Mouse (Mus musculus) E14TG2a.4 (cell line): ENCODE data around the gene Nav1.

Experiments
- H3K27me3 ChIP-seq: 2 replicates; pipeline ENCODE4 v1.6.1; 2014; ENCODE audit warnings: low read length, control low read depth; ENCODE audit not compliant: insufficient read depth
- H3K36me3 ChIP-seq: 2 replicates; pipeline ENCODE4 v1.6.1; 2014; ENCODE audit warnings: low read length, control low read depth; ENCODE audit not compliant: insufficient read depth
- H3K4me1 ChIP-seq: replicated peaks from 2 replicates; pipeline ENCODE4 v1.6.1; 2014; ENCODE audit warnings: low read depth, low read length, control low read depth
- H3K4me3 ChIP-seq: replicated peaks from 2 replicates; pipeline ENCODE4 v1.5.1; 2014; ENCODE audit warnings: mild to moderate bottlenecking, low read length
- H3K9me3 ChIP-seq: 2 replicates; pipeline ENCODE4 v1.6.1; 2014; ENCODE audit warnings: low read length, control low read depth
- CTCF ChIP-seq: conservative IDR thresholded peaks from 2 replicates; pipeline ENCODE4 v1.5.1; 2014; ENCODE audit warnings: low read length
- NANOG ChIP-seq: IDR thresholded peaks from 2 replicates; pipeline ENCODE4 v1.6.1; 2014; ENCODE audit warnings: borderline replicate concordance, low read length, mixed read lengths
- POU5F1 ChIP-seq: IDR thresholded peaks from 2 replicates; pipeline ENCODE4 v1.6.1; 2014; ENCODE audit warnings: low read length, borderline replicate concordance

Gene Nav1

GRCm38 (mm10) chr1:135606355-135607015 lies 610 bp downstream of the Nav1 start:
- H3K4me1 ChIP-seq, result peaks cover 20% of the 10 kb centered on the region
- no peaks in the 10 kb centered on the region for H3K36me3 ChIP-seq
- peaks cover 23% of the 10 kb centered on the region for H3K27me3 ChIP-seq
- no peaks in the 10 kb centered on the region for H3K9me3 ChIP-seq
- no peak overlapping the region for H3K4me3 ChIP-seq
- TF ChIP-seq CTCF, result no peak
- TF ChIP-seq NANOG, result no peak
- no peak for TF ChIP-seq POU5F1

- peaks cover 23% of the 10 kb centered on the region for H3K4me1 ChIP-seq
- H3K36me3 ChIP-seq, result no peaks in the 10 kb centered on the region
- TF ChIP-seq CTCF (no peak), NANOG (no peak), POU5F1 (no peak)
- peaks cover 21% of the 10 kb centered on the region for H3K27me3 ChIP-seq
- H3K4me3 ChIP-seq, result no peak overlapping the region
- H3K9me3 ChIP-seq, result no peaks in the 10 kb centered on the region
Observed at GRCm38 (mm10) chr1:135605530-135605929, 1.6 kb downstream of the Nav1 start.

- TF ChIP-seq POU5F1 (no peak), CTCF (no peak), NANOG (no peak)
- peaks cover 33% of the 10 kb centered on the region for H3K4me1 ChIP-seq
- peaks cover 20% of the 10 kb centered on the region for H3K27me3 ChIP-seq
- H3K9me3 ChIP-seq, result no peaks in the 10 kb centered on the region
- no peak overlapping the region for H3K4me3 ChIP-seq
- H3K36me3 ChIP-seq, result no peaks in the 10 kb centered on the region
Observed at GRCm38 (mm10) chr1:135604361-135605052, 2.6 kb downstream of the Nav1 start.

- H3K36me3 ChIP-seq, result no peaks in the 10 kb centered on the region
- H3K4me3 ChIP-seq, result no peak overlapping the region
- H3K27me3 ChIP-seq, result peaks cover 18% of the 10 kb centered on the region
- H3K9me3 ChIP-seq, result no peaks in the 10 kb centered on the region
- peaks cover 45% of the 10 kb centered on the region for H3K4me1 ChIP-seq
- TF ChIP-seq POU5F1 (no peak), NANOG (no peak), CTCF (no peak)
Observed at GRCm38 (mm10) chr1:135603121-135603870, 3.8 kb downstream of the Nav1 start.

GRCm38 (mm10) chr1:135600023-135601005 lies 6.8 kb downstream of the Nav1 start:
- Histone ChIP-seq H3K27me3 (peaks cover 7% of the 10 kb centered on the region), H3K9me3 (no peaks in the 10 kb centered on the region), H3K4me1 (peaks cover 43% of the 10 kb centered on the region), H3K36me3 (no peaks in the 10 kb centered on the region), H3K4me3 (no peak overlapping the region)
- TF ChIP-seq NANOG (no peak), CTCF (no peak), POU5F1 (no peak)

- H3K36me3 ChIP-seq, result no peaks in the 10 kb centered on the region
- no peaks in the 10 kb centered on the region for H3K9me3 ChIP-seq
- peaks cover 7% of the 10 kb centered on the region for H3K27me3 ChIP-seq
- peaks cover 41% of the 10 kb centered on the region for H3K4me1 ChIP-seq
- TF ChIP-seq NANOG (no peak), POU5F1 (no peak), CTCF (no peak)
- no peak overlapping the region for H3K4me3 ChIP-seq
Observed at GRCm38 (mm10) chr1:135598251-135598879, 8.7 kb downstream of the Nav1 start.

GRCm38 (mm10) chr1:135594279-135594903 lies 12.7 kb downstream of the Nav1 start:
- TF ChIP-seq NANOG (no peak), POU5F1 (no peak)
- peaks cover 32% of the 10 kb centered on the region for H3K4me1 ChIP-seq
- no peaks in the 10 kb centered on the region for H3K9me3 ChIP-seq
- peaks cover 4% of the 10 kb centered on the region; the same call in 1 of the 2 replicates for H3K27me3 ChIP-seq
- H3K36me3 ChIP-seq, result no peaks in the 10 kb centered on the region
- no peak overlapping the region for H3K4me3 ChIP-seq

GRCm38 (mm10) chr1:135593560-135594278 lies 13.4 kb downstream of the Nav1 start:
- peaks cover 4% of the 10 kb centered on the region; the same call in 1 of the 2 replicates for H3K27me3 ChIP-seq
- H3K36me3 ChIP-seq, result no peaks in the 10 kb centered on the region
- H3K4me3 ChIP-seq, result no peak overlapping the region
- H3K4me1 ChIP-seq, result peaks cover 32% of the 10 kb centered on the region
- no peaks in the 10 kb centered on the region for H3K9me3 ChIP-seq
- no peak for TF ChIP-seq POU5F1
- TF ChIP-seq NANOG, result no peak
- TF ChIP-seq CTCF, result no peak
